Mouse (Mus musculus) skeletal muscle tissue, adult 2 months (tissue): ENCODE results near the gene Ssbp2.

Experiments
- DNase-seq: peaks from one replicate; pipeline ENCODE4 v3.0.0-alpha.2; 2012; ENCODE audit warnings: low read depth, low spot score

Ssbp2 gene

GRCm38 (mm10) chr13:91723736-91724119 lies 263.6 kb downstream of the Ssbp2 start:
- DNase-seq, result no peak

- no peak for DNase-seq
Observed at GRCm38 (mm10) chr13:91724211-91724610, 264.1 kb downstream of the Ssbp2 start.

- no peak for DNase-seq
Observed at GRCm38 (mm10) chr13:91725130-91725529, 265.0 kb downstream of the Ssbp2 start.

GRCm38 (mm10) chr13:91727899-91728298 lies 267.8 kb downstream of the Ssbp2 start:
- DNase-seq, result no peak

- no peak for DNase-seq
Observed at GRCm38 (mm10) chr13:91737191-91737590, 277.1 kb downstream of the Ssbp2 start.

GRCm38 (mm10) chr13:91740851-91741250 lies 280.8 kb downstream of the Ssbp2 start:
- DNase-seq, result no peak

- peak; percentile 3 for DNase-seq
Observed at GRCm38 (mm10) chr13:91741280-91742047, 281.4 kb downstream of the Ssbp2 start, which contains the start of gene Acot12. Acot12 (plus strand) TSS chr13:91741512.

GRCm38 (mm10) chr13:91743180-91743579 lies 283.1 kb downstream of the Ssbp2 start:
- no peak for DNase-seq

GRCm38 (mm10) chr13:91746470-91746869 lies 286.4 kb downstream of the Ssbp2 start:
- no peak for DNase-seq

- DNase-seq, result no peak
Observed at GRCm38 (mm10) chr13:91748401-91748800, 288.3 kb downstream of the Ssbp2 start.

- no peak for DNase-seq
Observed at GRCm38 (mm10) chr13:91749981-91750380, 289.9 kb downstream of the Ssbp2 start.
